ENCODE assay signal across 15 mouse cellular contexts in the genomic region with DNA sequence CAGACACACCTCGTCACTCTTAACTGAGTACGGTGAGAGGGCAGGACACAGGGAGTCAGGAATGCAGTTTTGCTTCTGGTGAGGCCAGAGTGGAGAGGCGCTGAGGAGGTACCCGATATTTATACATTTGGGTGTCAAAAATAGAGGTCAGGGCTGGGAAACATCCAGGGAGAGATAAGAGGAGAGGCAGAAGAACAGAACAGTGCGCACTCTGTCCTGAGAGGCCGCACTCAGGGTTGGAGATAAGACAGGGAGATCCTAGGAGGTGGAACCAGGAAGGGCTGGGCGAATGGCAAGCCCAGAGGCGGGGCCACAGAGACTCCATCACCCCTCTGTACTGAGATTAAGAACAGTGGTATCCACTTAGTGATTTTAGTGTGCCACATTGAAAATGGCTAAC.
DNase-seq lines count a peak whose midpoint lies in the region; ATAC-seq and TF ChIP-seq lines count a peak whose summit lies in the region.
"Had no signal": no experiment of that assay in that cellular context is flagged by ENCODE, and none has a peak within 500 bp of the region (broad histone marks: within the 10 kb centered on the region; RNA-seq: fewer than 3 reads in every experiment).

No protein-coding gene starts in this region.

- TF ChIP-seq POLR2A in MEL (IDR thresholded peaks at IDR 0.05; ENCODE audit: control insufficient read depth in 1 of 2, insufficient read depth in 1 of 2, low read depth in 1 of 2, low read length in 2 of 2, poor library complexity in 1 of 2) = no peak

- H3K4me2 ChIP-seq in heart, postnatal 0 days (ENCODE audit: low read depth, low read length) = peak overlapping the region; percentile 9; the same call in 1 of the 2 replicates
- no peak overlapping the region for H3K4me2 ChIP-seq in liver, embryonic 14.5 days (ENCODE audit: low read depth)
- no peak overlapping the region for H3K4me2 ChIP-seq in hindbrain, embryonic 13.5 days
- H3K4me2 ChIP-seq: forebrain, embryonic 15.5 days; lung, embryonic 15.5 days; neural tube, embryonic 13.5 days had no signal

- no peaks in the 10 kb centered on the region for H3K36me3 ChIP-seq in MEL (ENCODE audit: control insufficient read depth in 1 of 2, insufficient read depth in 2 of 2, low read length in 2 of 2)
- peaks cover 72% of the 10 kb centered on the region for H3K36me3 ChIP-seq in heart, postnatal 0 days (replicated peaks; ENCODE audit: control insufficient read depth, insufficient read depth, low read length)
- H3K36me3 ChIP-seq in liver, embryonic 14.5 days (replicated peaks; ENCODE audit: control insufficient read depth, insufficient read depth, low read depth) = no peaks in the 10 kb centered on the region
- peaks cover 83% of the 10 kb centered on the region for H3K36me3 ChIP-seq in hindbrain, embryonic 13.5 days

- H3K9me3 ChIP-seq in MEL (replicated peaks; ENCODE audit: insufficient read depth, low read length) = no peaks in the 10 kb centered on the region
- no peaks in the 10 kb centered on the region for H3K9me3 ChIP-seq in heart, postnatal 0 days (replicated peaks; ENCODE audit: control insufficient read depth, low read length)
- no peaks in the 10 kb centered on the region for H3K9me3 ChIP-seq in liver, embryonic 14.5 days (ENCODE audit: control insufficient read depth, low read length)
- H3K9me3 ChIP-seq in hindbrain, embryonic 13.5 days = no peaks in the 10 kb centered on the region
- H3K9me3 ChIP-seq: forebrain, embryonic 15.5 days; lung, embryonic 15.5 days; neural tube, embryonic 13.5 days had no signal

- H3K4me1 ChIP-seq in MEL (ENCODE audit: control insufficient read depth in 1 of 2, insufficient read depth in 2 of 2, low read length in 2 of 2) = no peaks in the 10 kb centered on the region
- H3K4me1 ChIP-seq in heart, postnatal 0 days (ENCODE audit: control insufficient read depth, insufficient read depth) = peaks cover 10% of the 10 kb centered on the region
- H3K4me1 ChIP-seq in liver, embryonic 14.5 days (replicated peaks; ENCODE audit: control insufficient read depth in 2 of 2, insufficient read depth in 2 of 2, low read length in 1 of 2) = peaks cover 0 to 3% of the 10 kb centered on the region in 2 experiments; a peak in 2 of 4 replicates
- 0 out of 2 replicates have a peak, but pooled peaks cover 7% of the 10 kb centered on the region for H3K4me1 ChIP-seq in hindbrain, embryonic 13.5 days (replicated peaks)
- H3K4me1 ChIP-seq: lung, embryonic 15.5 days; neural tube, embryonic 13.5 days had no signal

- H3K27me3 ChIP-seq in MEL (ENCODE audit: control insufficient read depth in 1 of 2, insufficient read depth in 2 of 2, low read length in 2 of 2) = no peaks in the 10 kb centered on the region
- no peaks in the 10 kb centered on the region for H3K27me3 ChIP-seq in heart, postnatal 0 days (ENCODE audit: control insufficient read depth, insufficient read depth, low read length)
- no peaks in the 10 kb centered on the region for H3K27me3 ChIP-seq in liver, embryonic 14.5 days (ENCODE audit: control insufficient read depth, insufficient read depth, low read length)
- H3K27me3 ChIP-seq in hindbrain, embryonic 13.5 days = no peaks in the 10 kb centered on the region
- H3K27me3 ChIP-seq: forebrain, embryonic 15.5 days; lung, embryonic 15.5 days; neural tube, embryonic 13.5 days had no signal

- no peak overlapping the region for H3K4me3 ChIP-seq in MEL (ENCODE audit: control insufficient read depth in 1 of 2, insufficient read depth in 1 of 2, low read depth in 2 of 2, low read length in 2 of 2)
- H3K4me3 ChIP-seq in heart, postnatal 0 days (ENCODE audit: low read depth, low read length) = no peak overlapping the region
- H3K4me3 ChIP-seq in liver, embryonic 14.5 days (ENCODE audit: insufficient read depth in 1 of 2, low read depth in 2 of 2, low read length in 2 of 2) = no peak overlapping the region
- no peak overlapping the region for H3K4me3 ChIP-seq in hindbrain, embryonic 13.5 days
- H3K4me3 ChIP-seq: forebrain, embryonic 15.5 days; lung, embryonic 15.5 days; neural tube, embryonic 13.5 days had no signal

- H3K79me2 ChIP-seq in MEL (ENCODE audit: control insufficient read depth, insufficient read depth, low read length, poor library complexity) = no peaks in the 10 kb centered on the region

- H3K27ac ChIP-seq in MEL (ENCODE audit: control insufficient read depth, low read depth, low read length) = no peak overlapping the region
- H3K27ac ChIP-seq in heart, postnatal 0 days (ENCODE audit: low read depth) = peak overlapping the region; percentile 91
- H3K27ac ChIP-seq in liver, embryonic 14.5 days = no peak overlapping the region
- H3K27ac ChIP-seq in hindbrain, embryonic 13.5 days = no peak overlapping the region
- H3K27ac ChIP-seq: lung, embryonic 15.5 days; neural tube, embryonic 13.5 days had no signal

- ATAC-seq in common myeloid progenitor, adult 5-6 weeks (replicated peaks; ENCODE audit: low read depth, poor library complexity, severe bottlenecking) = peak; percentile 54; the same call in 1 of the 2 replicates
- peak; percentile 95 for ATAC-seq in heart, postnatal 0 days (ENCODE audit: insufficient read depth, low read depth)
- peak; percentile 65; the same call in 1 of the 2 replicates for ATAC-seq in liver, embryonic 14.5 days (ENCODE audit: insufficient read depth)
- no peak for ATAC-seq in hindbrain, embryonic 13.5 days (ENCODE audit: low FRiP score)
- ATAC-seq: inflammation-experienced regulatory T-cells, adult 6 months had no signal

- TF ChIP-seq RAD21 in MEL (IDR thresholded peaks at IDR 0.05; ENCODE audit: low read depth, low read length) = no peak

- no peak for TF ChIP-seq EP300 in MEL (IDR thresholded peaks at IDR 0.05; ENCODE audit: low read depth in 1 of 2, low read length in 2 of 2)
- TF ChIP-seq EP300 in heart, postnatal 0 days (IDR thresholded peaks at IDR 0.05; ENCODE audit: low read depth) = peak; percentile 66
- TF ChIP-seq EP300 in liver, embryonic 14.5 days (IDR thresholded peaks at IDR 0.05; ENCODE audit: low read depth) = no peak

- 15% methylated on average over 8 of the region's 8 CpGs for WGBS in heart, postnatal 0 days
- 28% methylated on average over 8 of the region's 8 CpGs for WGBS in liver, embryonic 14.5 days (ENCODE audit: insufficient replicate concordance)
- 85% methylated on average over 8 of the region's 8 CpGs for WGBS in hindbrain, embryonic 13.5 days

- TF ChIP-seq CTCF in MEL (IDR thresholded peaks at IDR 0.05 in 2 of 3, conservative IDR thresholded peaks at IDR 0.05 in 1 of 3; ENCODE audit: control insufficient read depth in 1 of 3, insufficient read depth in 1 of 3, low read depth in 2 of 3, low read length in 3 of 3, poor library complexity in 1 of 3, severe bottlenecking in 1 of 3) = no peak
- TF ChIP-seq CTCF in heart, postnatal 0 days (IDR thresholded peaks at IDR 0.05; ENCODE audit: low read depth) = no peak
- no peak for TF ChIP-seq CTCF in liver, embryonic 14.5 days (IDR thresholded peaks at IDR 0.05; ENCODE audit: low read depth)

- no peak overlapping the region for H3K9ac ChIP-seq in MEL (ENCODE audit: control insufficient read depth, low read depth, low read length, poor library complexity, severe bottlenecking)
- peak overlapping the region; percentile 13; the same call in 1 of the 2 replicates for H3K9ac ChIP-seq in heart, postnatal 0 days (replicated peaks; ENCODE audit: low read depth, low read length)
- H3K9ac ChIP-seq in liver, embryonic 14.5 days (replicated peaks) = no peak overlapping the region
- H3K9ac ChIP-seq in hindbrain, embryonic 13.5 days = no peak overlapping the region
- H3K9ac ChIP-seq: forebrain, embryonic 15.5 days; lung, embryonic 15.5 days; neural tube, embryonic 13.5 days had no signal

- DNase-seq in MEL (ENCODE audit: low read depth, low spot score) = peak; percentile 12
- DNase-seq in heart, postnatal 0 days (ENCODE audit: low spot score) = peak; percentile 89
- DNase-seq in liver, embryonic 14.5 days (ENCODE audit: low read depth in 3 of 3, low spot score in 3 of 3) = no peak
- DNase-seq in cerebellum, adult 18-20 months = no peak
- no peak for DNase-seq in right cerebral cortex, adult 2 months (ENCODE audit: low spot score in 2 of 2)
- DNase-seq: cerebellum, adult 9-10 months; gastrocnemius, postnatal 36 days; midbrain, embryonic 14.5 days; right cerebral cortex, postnatal 14 days had no signal

TF ChIP-seq in MEL, 35 proteins besides CTCF, POLR2A, EP300 and RAD21:
- no peak for TF ChIP-seq UBTF (IDR thresholded peaks at IDR 0.05; ENCODE audit: borderline replicate concordance, insufficient read depth, low read depth, low read length)
- no peak for TF ChIP-seq TBP (IDR thresholded peaks at IDR 0.05; ENCODE audit: low read depth, low read length)
- TF ChIP-seq MEF2A (IDR thresholded peaks at IDR 0.05; ENCODE audit: extremely low read depth, insufficient replicate concordance, low read depth, low read length, poor library complexity, severe bottlenecking) = no peak
- no peak for TF ChIP-seq BHLHE40 (IDR thresholded peaks at IDR 0.05; ENCODE audit: borderline replicate concordance, low read depth, low read length)
- TF ChIP-seq USF2 (IDR thresholded peaks at IDR 0.05; ENCODE audit: borderline replicate concordance in 1 of 2, insufficient read depth in 1 of 2, low read depth in 1 of 2, low read length in 2 of 2) = no peak
- TF ChIP-seq NELFE (IDR thresholded peaks at IDR 0.05; ENCODE audit: low read depth, low read length) = no peak
- TF ChIP-seq MAFK (IDR thresholded peaks at IDR 0.05; ENCODE audit: borderline replicate concordance, low read depth, low read length) = no peak
- TF ChIP-seq GABPA (IDR thresholded peaks at IDR 0.05; ENCODE audit: low read depth, low read length) = no peak
- TF ChIP-seq RCOR1 (IDR thresholded peaks at IDR 0.05; ENCODE audit: low read depth, low read length) = no peak
- no peak for TF ChIP-seq NRF1 (IDR thresholded peaks at IDR 0.05; ENCODE audit: insufficient read depth, low read depth, low read length, poor library complexity, severe bottlenecking)
- TF ChIP-seq MYB (IDR thresholded peaks at IDR 0.05; ENCODE audit: low read depth, low read length) = no peak
- TF ChIP-seq ZC3H11A (IDR thresholded peaks at IDR 0.05; ENCODE audit: low read depth, low read length) = no peak
- no peak for TF ChIP-seq E2F4 (IDR thresholded peaks at IDR 0.05; ENCODE audit: borderline replicate concordance, low read depth, low read length)
- no peak for TF ChIP-seq JUND (IDR thresholded peaks at IDR 0.05; ENCODE audit: low read depth, low read length)
- no peak for TF ChIP-seq ETS1 (IDR thresholded peaks at IDR 0.05; ENCODE audit: low read depth, low read length)
- TF ChIP-seq POLR2AphosphoS2 (IDR thresholded peaks at IDR 0.05; ENCODE audit: low read length) = no peak
- TF ChIP-seq SMC3 (IDR thresholded peaks at IDR 0.05; ENCODE audit: low read depth, low read length) = no peak
- TF ChIP-seq TCF12 (IDR thresholded peaks at IDR 0.05; ENCODE audit: low read depth, low read length) = no peak
- TF ChIP-seq CHD1 (IDR thresholded peaks at IDR 0.05; ENCODE audit: low read depth, low read length) = no peak

Comparison
In these comparisons a context has a peak if more than half of its experiments do, and no peak if none do; other contexts are left out.
1. DNase-seq: peak in MEL (single experiment) and heart, postnatal 0 days (single experiment); none in liver, embryonic 14.5 days (0 of 3), cerebellum, adult 18-20 months (0 of 2) and right cerebral cortex, adult 2 months (0 of 2).